Mouse (Mus musculus) testis, adult 2 months (tissue): ENCODE measurements around the gene Kif6.

Source experiments
- CTCF ChIP-seq: fragments of 200-500 bp; IDR thresholded peaks from 2 replicates; pipeline ENCODE4 v1.5.1; 2012; ENCODE audit warnings: low read depth, mild to moderate bottlenecking, inconsistent platforms, low read length, moderate library complexity; ENCODE audit not compliant: control insufficient read depth, insufficient read depth, insufficient replicate concordance
- POLR2A ChIP-seq: fragments of 200-500 bp; IDR thresholded peaks from 2 replicates; pipeline ENCODE4 v1.6.1; 2012; ENCODE audit warnings: low read depth, mild to moderate bottlenecking, inconsistent platforms, low read length, moderate library complexity; ENCODE audit not compliant: control insufficient read depth

- TF ChIP-seq CTCF (no peak), POLR2A (no peak)
These were observed 181.2 kb downstream of the Kif6 start for GRCm38 (mm10) chr17:49796116-49796515.
